In the genomic region with DNA sequence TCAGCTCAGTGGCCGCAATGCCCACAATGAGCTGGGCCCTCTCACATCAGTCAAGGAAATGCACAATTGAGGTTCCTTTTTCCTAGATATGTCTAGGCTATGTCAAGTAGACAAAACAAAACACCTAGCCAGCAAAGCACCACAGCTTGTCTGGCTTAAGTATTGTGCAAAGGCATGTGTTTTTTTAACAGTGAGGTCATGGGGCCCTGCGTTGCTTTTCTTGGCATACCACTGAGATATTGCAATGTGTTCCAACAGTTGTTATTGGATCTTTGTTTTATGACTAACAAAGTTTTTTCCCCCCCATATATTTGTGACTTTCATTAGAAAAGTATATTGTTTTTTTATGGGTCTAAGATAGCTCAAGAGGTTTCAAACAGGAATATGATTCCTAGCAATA, we compare ENCODE assay signal across 22 mouse cellular contexts.
A peak's percentile ranks its signal among the peaks of the same experiment; 100 is the strongest.
DNase-seq lines count a peak whose midpoint lies in the region; ATAC-seq and TF ChIP-seq lines count a peak whose summit lies in the region.
"Had no signal": no experiment of that assay in that cellular context is flagged by ENCODE, and none has a peak within 500 bp of the region (broad histone marks: within the 10 kb centered on the region; RNA-seq: fewer than 3 reads in every experiment).

No protein-coding gene starts in this region.

- H3K9ac ChIP-seq in midbrain, embryonic 13.5 days (replicated peaks), result no peak overlapping the region
- H3K9ac ChIP-seq: embryonic facial prominence, embryonic 12.5 days; hindbrain, embryonic 14.5 days had no signal

- 0 out of 2 replicates have a peak, but pooled peaks cover 2% of the 10 kb centered on the region for H3K4me1 ChIP-seq in embryonic fibroblast, embryonic 13.5 days (ENCODE audit: control insufficient read depth, insufficient read depth, low read length)
- peaks cover 3% of the 10 kb centered on the region; the same call in 1 of the 2 replicates for H3K4me1 ChIP-seq in midbrain, embryonic 13.5 days (replicated peaks)
- H3K4me1 ChIP-seq: embryonic facial prominence, embryonic 12.5 days; forebrain, embryonic 10.5 days; heart, embryonic 10.5 days; hindbrain, embryonic 10.5 days had no signal

- no peak for TF ChIP-seq POLR2A in embryonic fibroblast, embryonic 13.5 days (IDR thresholded peaks at IDR 0.05; ENCODE audit: low read depth, low read length)
- no peak for TF ChIP-seq POLR2A in myocyte (IDR thresholded peaks at IDR 0.05; ENCODE audit: insufficient read length, low read depth)

- H3K79me2 ChIP-seq in myocyte (ENCODE audit: control insufficient read depth, insufficient read depth), result no peaks in the 10 kb centered on the region

- no peak for TF ChIP-seq CTCF in embryonic fibroblast, embryonic 13.5 days (IDR thresholded peaks at IDR 0.05; ENCODE audit: borderline replicate concordance, insufficient read depth, low read length)

- ATAC-seq in midbrain, embryonic 13.5 days, result no peak
- ATAC-seq: forebrain, embryonic 14.5 days; intestine, embryonic 16.5 days had no signal

- no peak overlapping the region for H3K4me2 ChIP-seq in myocyte (ENCODE audit: low read depth)
- no peak overlapping the region for H3K4me2 ChIP-seq in midbrain, embryonic 13.5 days (replicated peaks)
- H3K4me2 ChIP-seq: embryonic facial prominence, embryonic 12.5 days; hindbrain, embryonic 14.5 days had no signal

- no peak overlapping the region for H3ac ChIP-seq in myocyte (ENCODE audit: control insufficient read depth, insufficient read length)

- 89% methylated on average over 2 of the region's 2 CpGs for WGBS in midbrain, embryonic 13.5 days

- no peak overlapping the region for H3K4me3 ChIP-seq in embryonic fibroblast, embryonic 13.5 days (ENCODE audit: insufficient read depth, low read length)
- H3K4me3 ChIP-seq in myocyte, result no peak overlapping the region
- no peak overlapping the region for H3K4me3 ChIP-seq in midbrain, embryonic 13.5 days (replicated peaks)
- H3K4me3 ChIP-seq: embryonic facial prominence, embryonic 12.5 days; forebrain, embryonic 10.5 days; gastrocnemius, adult 2 months; heart, embryonic 10.5 days; hindbrain, embryonic 10.5 days had no signal

- no peaks in the 10 kb centered on the region for H3K27me3 ChIP-seq in myocyte (ENCODE audit: control insufficient read depth, insufficient read depth, insufficient read length)
- H3K27me3 ChIP-seq in midbrain, embryonic 13.5 days, result no peaks in the 10 kb centered on the region
- H3K27me3 ChIP-seq: CH12.LX; embryonic facial prominence, embryonic 12.5 days had no signal

- peak; percentile 5 for DNase-seq in adrenal gland, postnatal 14 days
- DNase-seq in adrenal gland, postnatal 4 days (ENCODE audit: low spot score in 2 of 2), result no peak
- peak; percentile 80 for DNase-seq in 3T3-L1 (ENCODE audit: low read depth, low spot score)
- no peak for DNase-seq in spleen, postnatal 10 days (ENCODE audit: low spot score in 2 of 2)
- DNase-seq: adrenal gland, postnatal 25 days; cerebellum, adult 11 months; cerebellum, adult 8-10 months; cerebellum, postnatal 14 days; gastrocnemius, adult 2 months; gastrocnemius, postnatal 25 days; heart, postnatal 14 days had no signal

- H3K36me3 ChIP-seq in myocyte (ENCODE audit: control insufficient read depth, insufficient read depth), result no peaks in the 10 kb centered on the region
- H3K36me3 ChIP-seq in midbrain, embryonic 13.5 days, result no peaks in the 10 kb centered on the region
- H3K36me3 ChIP-seq: embryonic facial prominence, embryonic 12.5 days; forebrain, embryonic 10.5 days; heart, embryonic 10.5 days; hindbrain, embryonic 10.5 days had no signal

- H3K9me3 ChIP-seq in midbrain, embryonic 13.5 days, result no peaks in the 10 kb centered on the region
- H3K9me3 ChIP-seq: embryonic facial prominence, embryonic 12.5 days; forebrain, embryonic 10.5 days; heart, embryonic 10.5 days; hindbrain, embryonic 10.5 days had no signal

- H3K27ac ChIP-seq in embryonic fibroblast, embryonic 13.5 days (ENCODE audit: insufficient read depth, low read length), result peak overlapping the region; percentile 67; the same call in 1 of the 2 replicates
- no peak overlapping the region for H3K27ac ChIP-seq in midbrain, embryonic 13.5 days
- H3K27ac ChIP-seq: embryonic facial prominence, embryonic 12.5 days; forebrain, embryonic 10.5 days; gastrocnemius, adult 2 months; heart, embryonic 10.5 days; hindbrain, embryonic 10.5 days; hindbrain, embryonic 14.5 days had no signal

TF ChIP-seq in myocyte, 11 proteins besides CTCF, POLR2A, EP300 and RAD21:
- TF ChIP-seq CEBPB (IDR thresholded peaks at IDR 0.05; ENCODE audit: insufficient read depth, poor library complexity, severe bottlenecking) (0 out of 2 replicates have a peak, but pooled peaks have one; percentile 59), POLR2AphosphoS2 (IDR thresholded peaks at IDR 0.05; ENCODE audit: insufficient read length, low read depth) (no peak)

Comparison
In these comparisons a context has a peak if more than half of its experiments do, and no peak if none do; other contexts are left out.
1. DNase-seq: peak in adrenal gland, postnatal 14 days (single experiment) and 3T3-L1 (single experiment); none in adrenal gland, postnatal 4 days (0 of 2) and spleen, postnatal 10 days (0 of 2).